Mouse (Mus musculus): ENCODE measurements at regions not wholly inside any gene's neighbourhood (a gene's known extent, or its start where the extent isn't known, plus 50 kb on each side); places are given as distances from the start of the nearest gene placed in this dataset.

DNA sequence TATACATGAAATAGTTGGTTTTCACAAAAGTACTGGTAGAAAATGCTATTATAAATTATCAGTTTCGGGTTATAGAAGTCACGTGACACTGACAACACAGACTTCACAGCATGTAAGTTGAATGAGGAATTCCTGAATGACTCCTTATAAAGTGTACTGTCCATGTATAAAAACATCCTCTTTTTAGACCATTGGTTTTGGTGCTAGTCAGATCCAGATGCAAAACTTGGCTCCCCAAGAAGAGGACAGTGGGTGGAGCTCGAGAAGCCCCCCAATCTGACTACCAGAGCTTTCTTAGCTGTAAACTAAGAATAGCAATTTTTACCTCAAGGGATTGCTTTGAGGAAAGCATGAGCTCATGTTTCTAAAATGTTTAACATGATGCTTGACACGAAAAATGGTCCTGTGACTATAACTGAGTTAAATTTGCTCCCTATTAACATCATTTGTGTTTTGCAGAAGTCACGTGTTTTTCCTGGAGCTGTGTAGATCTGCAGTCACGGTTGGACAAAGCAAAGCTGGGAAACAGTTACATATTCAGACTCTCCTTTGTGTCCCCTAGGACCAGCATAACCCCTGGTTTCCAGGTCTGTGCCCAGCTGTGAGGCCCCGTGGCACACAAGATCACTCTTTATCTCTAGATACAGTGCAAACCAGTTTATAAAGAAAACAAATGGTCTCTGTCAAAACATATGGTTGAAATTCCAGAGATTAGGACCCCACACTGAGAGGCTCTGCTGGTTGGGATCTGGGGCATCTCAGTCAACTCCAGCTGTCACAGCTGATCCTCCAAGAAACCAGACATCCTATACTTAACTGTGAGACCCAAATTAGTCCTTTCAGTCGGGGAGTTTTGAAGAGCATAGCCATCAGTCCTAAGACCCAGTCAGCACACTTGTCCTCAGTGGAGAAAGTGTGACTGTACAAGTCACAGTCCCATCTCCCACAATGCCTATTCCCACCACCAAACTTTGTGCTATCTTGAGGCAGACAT, 80.0 kb upstream of the P3h2 start:
- TF ChIP-seq CTCF (IDR thresholded peaks at IDR 0.05; ENCODE audit: extremely low read depth, insufficient read depth, insufficient read length, insufficient replicate concordance) (no peak), POLR2A (IDR thresholded peaks at IDR 0.05; ENCODE audit: low read depth, low read length) (no peak)

All from spleen, adult 2 months (tissue).